Mouse (Mus musculus): Measurements from ENCODE around the gene Fam131c. TPM values are rescaled to one million over a fixed set of nuclear protein-coding genes. Genes with fewer than 3 reads are reported as not detected.

Gene Fam131c
- 35.2 and 42.5 TPM in 2 replicates for polyA plus RNA-seq (2015; fragmentation: Nextera tagmentation; extraction: Ambion mirVana)

GRCm38 (mm10) chr4:141367997-141368791 lies at the start of gene Fam131c:
Gene Fam131c, plus strand, starts transcription at chr4:141368220.
- H3K4me2 ChIP-seq, result peak within 1 kb of the TSS; percentile 79
- peaks cover 25% of the 10 kb centered on the region for H3K27me3 ChIP-seq (replicated peaks)

GRCm38 (mm10) chr4:141322526-141322925 lies 45.5 kb upstream of the Fam131c start:
- Histone ChIP-seq H3K36me3 (no peaks in the 10 kb centered on the region), H3K9ac (replicated peaks) (no peak overlapping the region), H3K27ac (replicated peaks) (no peak overlapping the region), H3K4me2 (no peak overlapping the region), H3K4me1 (no peaks in the 10 kb centered on the region), H3K9me3 (replicated peaks) (no peaks in the 10 kb centered on the region), H3K4me3 (replicated peaks) (no peak overlapping the region), H3K27me3 (replicated peaks) (no peaks in the 10 kb centered on the region)
- 75% methylated on average over 11 of the region's 11 CpGs for WGBS
- ATAC-seq (ENCODE audit: low FRiP score), result no peak

More at GRCm38 (mm10) chr4:141367997-141368791, at the start of gene Fam131c:
- Histone ChIP-seq H3K36me3 (no peaks in the 10 kb centered on the region), H3K4me1 (peaks cover 11% of the 10 kb centered on the region; the same call in 1 of the 2 replicates), H3K9ac (replicated peaks) (peak within 1 kb of the TSS; percentile 57), H3K9me3 (replicated peaks) (no peaks in the 10 kb centered on the region), H3K27ac (replicated peaks) (no peak within 1 kb of the TSS), H3K4me3 (replicated peaks) (peak within 1 kb of the TSS; percentile 50)
- ATAC-seq (ENCODE audit: low FRiP score), result peak; percentile 73
- WGBS, result under 1% methylated on average over 51 of the region's 71 CpGs

DNA sequence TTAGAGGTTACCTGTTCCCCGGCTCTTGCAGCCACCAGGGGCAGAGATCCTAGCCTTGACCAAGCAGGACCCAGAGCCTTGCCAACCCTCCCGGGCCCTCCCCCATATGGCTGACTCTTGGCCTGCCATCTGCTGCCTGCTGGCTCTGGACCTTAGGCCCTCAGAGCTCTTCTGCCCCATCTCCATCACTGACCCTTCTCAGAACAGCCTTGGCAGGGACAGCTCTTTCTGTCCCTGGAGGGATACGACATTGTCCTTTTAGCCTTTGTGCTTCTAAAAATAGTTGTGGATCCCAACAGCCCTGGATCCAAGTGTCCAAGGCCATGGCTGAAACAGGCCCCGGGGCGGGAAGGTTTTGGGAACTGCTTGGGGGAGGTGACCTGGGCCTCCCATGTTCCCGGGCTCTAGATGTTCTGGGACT lies 43.2 kb upstream of the Fam131c start:
- 97% methylated on average over 6 of the region's 6 CpGs for WGBS
- Histone ChIP-seq H3K4me3 (replicated peaks) (no peak overlapping the region), H3K4me2 (no peak overlapping the region), H3K9me3 (replicated peaks) (no peaks in the 10 kb centered on the region), H3K27ac (replicated peaks) (no peak overlapping the region), H3K9ac (replicated peaks) (no peak overlapping the region), H3K36me3 (no peaks in the 10 kb centered on the region), H3K27me3 (replicated peaks) (no peaks in the 10 kb centered on the region), H3K4me1 (0 out of 2 replicates have a peak, but pooled peaks cover 3% of the 10 kb centered on the region)
- ATAC-seq (ENCODE audit: low FRiP score), result no peak

DNA sequence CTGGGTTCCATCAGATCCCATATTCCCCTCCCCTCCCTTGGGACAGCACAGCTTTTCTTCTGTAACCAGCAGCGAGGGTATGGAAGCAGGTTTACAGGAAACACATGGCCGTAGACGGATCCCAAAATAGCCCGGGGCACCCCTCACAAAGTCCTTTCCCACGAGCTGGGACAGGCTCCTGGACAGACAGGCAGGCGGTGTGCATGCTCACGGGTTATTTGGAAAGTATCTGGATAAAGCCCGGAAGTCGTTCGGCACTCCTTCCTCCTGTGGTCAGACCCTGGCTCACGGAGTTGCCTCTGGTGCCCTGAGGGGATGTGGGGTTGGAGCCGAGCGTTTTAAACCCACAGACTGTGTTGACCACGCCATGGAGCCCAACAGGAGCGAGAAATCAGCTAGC lies 42.4 kb upstream of the Fam131c start:
- WGBS, result 70% methylated on average over 15 of the region's 15 CpGs
- no peak for ATAC-seq (ENCODE audit: low FRiP score)

DNA sequence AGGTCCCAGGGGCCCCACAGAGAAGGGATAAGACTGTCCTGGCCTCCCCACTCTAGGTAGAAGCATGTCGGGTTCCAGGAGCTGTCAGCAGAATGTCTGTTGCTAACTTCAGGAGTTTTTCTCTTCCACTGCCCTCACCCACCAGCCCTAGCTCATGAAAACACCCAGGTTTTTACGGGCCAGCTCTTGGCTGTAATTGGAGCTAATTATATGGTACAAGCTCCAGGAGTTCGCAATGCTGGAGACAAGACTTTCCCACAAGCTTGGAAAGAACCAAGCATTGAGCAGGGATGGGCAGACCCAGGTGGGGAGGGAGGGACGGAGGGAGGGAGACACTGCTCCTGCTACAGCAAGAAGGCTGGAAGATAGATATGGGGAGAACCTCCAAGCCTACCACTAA lies 40.9 kb upstream of the Fam131c start:
- no peaks in the 10 kb centered on the region for H3K36me3 ChIP-seq
- WGBS, result 63% methylated on average over 4 of the region's 4 CpGs
- no peak overlapping the region for H3K9ac ChIP-seq (replicated peaks)
- no peaks in the 10 kb centered on the region for H3K9me3 ChIP-seq (replicated peaks)
- H3K4me3 ChIP-seq (replicated peaks), result no peak overlapping the region
- no peak overlapping the region for H3K4me2 ChIP-seq
- 0 out of 2 replicates have a peak, but pooled peaks cover 3% of the 10 kb centered on the region for H3K4me1 ChIP-seq
- no peaks in the 10 kb centered on the region for H3K27me3 ChIP-seq (replicated peaks)
- ATAC-seq (ENCODE audit: low FRiP score), result no peak
- H3K27ac ChIP-seq (replicated peaks), result no peak overlapping the region

More for the DNA sequence above, 42.4 kb upstream of the Fam131c start:
- no peak overlapping the region for H3K4me2 ChIP-seq
- H3K27me3 ChIP-seq (replicated peaks), result no peaks in the 10 kb centered on the region
- H3K9me3 ChIP-seq (replicated peaks), result no peaks in the 10 kb centered on the region
- H3K4me1 ChIP-seq, result 0 out of 2 replicates have a peak, but pooled peaks cover 3% of the 10 kb centered on the region
- H3K36me3 ChIP-seq, result no peaks in the 10 kb centered on the region
- no peak overlapping the region for H3K4me3 ChIP-seq (replicated peaks)
- no peak overlapping the region for H3K27ac ChIP-seq (replicated peaks)
- no peak overlapping the region for H3K9ac ChIP-seq (replicated peaks)

DNA sequence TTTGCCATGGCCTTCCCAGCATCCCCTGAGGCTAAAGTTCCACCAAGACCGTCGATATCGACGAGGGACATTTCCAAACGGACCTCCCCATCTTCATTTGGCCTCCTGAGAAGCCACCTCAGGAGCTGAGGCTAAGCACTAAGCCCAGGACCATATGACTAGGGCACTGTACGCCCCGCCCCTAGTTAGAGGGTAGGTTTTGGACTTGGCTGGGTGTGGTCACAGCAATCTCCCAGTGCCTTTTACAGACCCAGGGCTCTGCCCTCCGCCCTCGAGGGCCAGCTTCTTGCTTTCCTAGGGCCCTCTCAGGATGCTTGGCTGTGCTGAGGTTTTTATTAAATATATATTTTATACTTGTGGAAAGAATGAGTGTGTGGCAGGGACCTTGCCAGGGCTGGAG lies 39.3 kb upstream of the Fam131c start:
- no peak for ATAC-seq (ENCODE audit: low FRiP score)
- H3K4me1 ChIP-seq, result 0 out of 2 replicates have a peak, but pooled peaks cover 3% of the 10 kb centered on the region
- H3K4me2 ChIP-seq, result no peak overlapping the region
- no peak overlapping the region for H3K9ac ChIP-seq (replicated peaks)
- WGBS, result 81% methylated on average over 9 of the region's 9 CpGs
- no peaks in the 10 kb centered on the region for H3K9me3 ChIP-seq (replicated peaks)
- H3K27ac ChIP-seq (replicated peaks), result no peak overlapping the region
- no peaks in the 10 kb centered on the region for H3K36me3 ChIP-seq
- H3K27me3 ChIP-seq (replicated peaks), result no peaks in the 10 kb centered on the region
- H3K4me3 ChIP-seq (replicated peaks), result no peak overlapping the region

- Histone ChIP-seq H3K9ac (replicated peaks) (no peak overlapping the region), H3K27ac (replicated peaks) (no peak overlapping the region), H3K9me3 (replicated peaks) (no peaks in the 10 kb centered on the region), H3K27me3 (replicated peaks) (no peaks in the 10 kb centered on the region), H3K4me1 (peaks cover 8% of the 10 kb centered on the region), H3K4me3 (replicated peaks) (no peak overlapping the region), H3K36me3 (no peaks in the 10 kb centered on the region), H3K4me2 (no peak overlapping the region)
- no peak for ATAC-seq (ENCODE audit: low FRiP score)
- WGBS, result 67% methylated on average over 12 of the region's 12 CpGs
Observed at GRCm38 (mm10) chr4:141329968-141330367, 38.1 kb upstream of the Fam131c start.

DNA sequence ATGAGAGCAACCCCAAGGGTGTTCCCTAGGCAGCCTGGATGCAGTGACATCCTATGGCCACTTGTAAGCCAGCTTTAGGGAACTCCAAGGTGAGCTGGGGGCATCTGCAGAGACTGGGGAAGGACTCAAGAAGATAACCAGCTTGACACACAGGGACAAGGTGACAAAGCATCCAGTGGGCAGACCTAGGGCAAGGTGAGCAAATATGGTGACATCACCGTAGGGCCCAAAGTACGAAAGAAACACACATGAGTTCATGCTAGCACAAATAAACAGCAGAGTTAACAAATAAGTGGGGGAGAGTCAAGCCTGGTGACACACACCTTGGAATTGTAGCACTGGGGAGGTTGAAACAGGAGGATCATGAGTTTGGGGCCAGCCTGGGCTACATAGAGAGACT lies 36.6 kb upstream of the Fam131c start:
- ATAC-seq (ENCODE audit: low FRiP score), result no peak
- no peak overlapping the region for H3K4me3 ChIP-seq (replicated peaks)
- no peak overlapping the region for H3K4me2 ChIP-seq
- no peak overlapping the region for H3K9ac ChIP-seq (replicated peaks)
- no peaks in the 10 kb centered on the region for H3K9me3 ChIP-seq (replicated peaks)
- 97% methylated on average over 2 of the region's 2 CpGs for WGBS
- no peaks in the 10 kb centered on the region for H3K36me3 ChIP-seq
- no peak overlapping the region for H3K27ac ChIP-seq (replicated peaks)
- no peaks in the 10 kb centered on the region for H3K27me3 ChIP-seq (replicated peaks)
- H3K4me1 ChIP-seq, result peaks cover 22% of the 10 kb centered on the region

- H3K4me3 ChIP-seq (replicated peaks), result no peak overlapping the region
- ATAC-seq (ENCODE audit: low FRiP score), result no peak
- WGBS, result 86% methylated on average over 7 of the region's 7 CpGs
- H3K4me1 ChIP-seq, result peaks cover 22% of the 10 kb centered on the region
- no peak overlapping the region for H3K4me2 ChIP-seq
- H3K9me3 ChIP-seq (replicated peaks), result no peaks in the 10 kb centered on the region
- no peaks in the 10 kb centered on the region for H3K36me3 ChIP-seq
- H3K27ac ChIP-seq (replicated peaks), result no peak overlapping the region
- no peak overlapping the region for H3K9ac ChIP-seq (replicated peaks)
- H3K27me3 ChIP-seq (replicated peaks), result no peaks in the 10 kb centered on the region
Observed at GRCm38 (mm10) chr4:141332258-141332657, 35.8 kb upstream of the Fam131c start.

- Histone ChIP-seq H3K9ac (replicated peaks) (peak overlapping the region; percentile 17; the same call in 1 of the 2 replicates), H3K27ac (replicated peaks) (peak overlapping the region; percentile 33), H3K27me3 (replicated peaks) (no peaks in the 10 kb centered on the region), H3K4me1 (peaks cover 31% of the 10 kb centered on the region), H3K36me3 (no peaks in the 10 kb centered on the region), H3K9me3 (replicated peaks) (no peaks in the 10 kb centered on the region), H3K4me2 (no peak overlapping the region), H3K4me3 (replicated peaks) (no peak overlapping the region)
- ATAC-seq (ENCODE audit: low FRiP score), result no peak
- WGBS, result 35% methylated on average over 5 of the region's 5 CpGs
Observed at GRCm38 (mm10) chr4:141334695-141335094, 33.3 kb upstream of the Fam131c start.

GRCm38 (mm10) chr4:141335263-141335796 lies 32.7 kb upstream of the Fam131c start:
- 7% methylated on average over 3 of the region's 3 CpGs for WGBS
- Histone ChIP-seq H3K9me3 (replicated peaks) (no peaks in the 10 kb centered on the region), H3K27ac (replicated peaks) (peak overlapping the region; percentile 64), H3K27me3 (replicated peaks) (no peaks in the 10 kb centered on the region), H3K4me2 (no peak overlapping the region), H3K9ac (replicated peaks) (no peak overlapping the region), H3K4me3 (replicated peaks) (no peak overlapping the region), H3K36me3 (no peaks in the 10 kb centered on the region), H3K4me1 (peaks cover 31% of the 10 kb centered on the region)
- ATAC-seq (ENCODE audit: low FRiP score), result peak; percentile 22; the same call in 1 of the 2 replicates

DNA sequence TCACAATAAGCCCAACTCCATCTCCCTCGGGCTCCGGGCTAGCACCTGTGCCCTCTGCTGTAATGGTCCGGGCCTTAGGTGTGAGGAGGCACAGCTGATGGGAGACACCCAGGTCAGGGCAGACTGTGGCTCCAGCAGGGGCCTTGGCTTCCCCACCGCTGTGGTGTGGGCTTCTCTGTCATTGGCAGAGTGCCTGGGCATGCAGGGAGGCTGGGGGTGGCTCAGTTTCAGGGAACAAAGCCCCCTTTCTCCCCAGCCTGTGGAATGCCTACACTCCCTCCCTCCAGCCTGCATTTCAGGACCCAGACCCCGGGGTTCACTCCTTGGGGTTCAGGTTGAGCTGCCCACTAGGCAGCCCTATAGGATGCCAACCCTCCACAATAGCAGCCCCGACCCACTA lies 31.8 kb upstream of the Fam131c start:
- ATAC-seq (ENCODE audit: low FRiP score), result no peak

More for the DNA sequence above, 31.8 kb upstream of the Fam131c start:
- H3K9me3 ChIP-seq (replicated peaks), result no peaks in the 10 kb centered on the region
- H3K4me3 ChIP-seq (replicated peaks), result no peak overlapping the region
- peak overlapping the region; percentile 64 for H3K27ac ChIP-seq (replicated peaks)
- 45% methylated on average over 6 of the region's 6 CpGs for WGBS
- H3K4me2 ChIP-seq, result no peak overlapping the region
- H3K4me1 ChIP-seq, result peaks cover 31% of the 10 kb centered on the region
- no peaks in the 10 kb centered on the region for H3K36me3 ChIP-seq
- H3K9ac ChIP-seq (replicated peaks), result no peak overlapping the region
- H3K27me3 ChIP-seq (replicated peaks), result no peaks in the 10 kb centered on the region

All from neural tube, embryonic 15.5 days (tissue).